Mouse (Mus musculus): ENCODE results near the gene 2610001J05Rik. TPM values are rescaled to one million over a fixed set of nuclear protein-coding genes. Genes with fewer than 3 reads are reported as not detected.

2610001J05Rik gene
- total RNA-seq, 2 experiments from 2014 or later = 34.1 to 37.4 TPM

- peak in 1 of 2 experiments; percentile 5 for DNase-seq (ENCODE audit: low spot score in 2 of 2)
Measured at GRCm38 (mm10) chr6:13836967-13837570, 34.2 kb downstream of the 2610001J05Rik start.

- peak; percentile 29 to 48 for DNase-seq (ENCODE audit: low spot score in 2 of 2)
Measured at GRCm38 (mm10) chr6:13835720-13836665, 35.3 kb downstream of the 2610001J05Rik start.

GRCm38 (mm10) chr6:13832770-13833169, 38.5 kb downstream of the 2610001J05Rik start:
- no peak for DNase-seq (ENCODE audit: low spot score in 2 of 2)

- no peak for DNase-seq (ENCODE audit: low spot score in 2 of 2)
Measured at GRCm38 (mm10) chr6:13828877-13829276, 42.4 kb downstream of the 2610001J05Rik start.

Other genes starting within 250 kb of the 2610001J05Rik start
- gene Bmt2, start 193.6 kb downstream of the 2610001J05Rik start, total RNA-seq (2021) = 10 to 100 TPM; 24.5 to 29.2 TPM
- gene Gpr85, start 31.6 kb downstream of the 2610001J05Rik start, total RNA-seq (2021) = 10 to 100 TPM; 34.4 to 36.8 TPM